Mouse (Mus musculus) urinary bladder, postnatal 4 days (tissue): ENCODE results near the gene Slc15a3.

Experiments
- DNase-seq, 2 experiments: peaks; one replicate each; pipeline ENCODE4 v3.0.0; 2021 to 2022; ENCODE audit warnings: low spot score in 2 of 2

Gene Slc15a3

GRCm38 (mm10) chr19:10839010-10839892, at the start of gene Slc15a3:
TSS of gene Slc15a3 (plus strand) at chr19:10839727.
- DNase-seq, result no peak

- DNase-seq, result no peak
Measured at GRCm38 (mm10) chr19:10790323-10790722, 49.2 kb upstream of the Slc15a3 start.

- DNase-seq, result no peak
Measured at GRCm38 (mm10) chr19:10793044-10793443, 46.5 kb upstream of the Slc15a3 start.

GRCm38 (mm10) chr19:10794916-10795315, 44.6 kb upstream of the Slc15a3 start:
- no peak for DNase-seq

- DNase-seq, result no peak
Measured at GRCm38 (mm10) chr19:10798576-10798975, 41.0 kb upstream of the Slc15a3 start.

GRCm38 (mm10) chr19:10799155-10799554, 40.4 kb upstream of the Slc15a3 start:
- no peak for DNase-seq

- no peak for DNase-seq
Measured at GRCm38 (mm10) chr19:10801070-10801469, 38.5 kb upstream of the Slc15a3 start.

GRCm38 (mm10) chr19:10801906-10802305, 37.6 kb upstream of the Slc15a3 start:
- DNase-seq, result no peak

- DNase-seq, result no peak
Measured at GRCm38 (mm10) chr19:10803751-10804150, 35.8 kb upstream of the Slc15a3 start.

GRCm38 (mm10) chr19:10804850-10805660, 34.5 kb upstream of the Slc15a3 start:
- DNase-seq, result no peak

GRCm38 (mm10) chr19:10805661-10806285, 33.8 kb upstream of the Slc15a3 start:
- DNase-seq, result no peak

GRCm38 (mm10) chr19:10808524-10809233, 30.8 kb upstream of the Slc15a3 start:
- no peak for DNase-seq

GRCm38 (mm10) chr19:10809428-10810175, 29.9 kb upstream of the Slc15a3 start:
- DNase-seq, result no peak

- no peak for DNase-seq
Measured at GRCm38 (mm10) chr19:10810176-10810492, 29.4 kb upstream of the Slc15a3 start.

GRCm38 (mm10) chr19:10811471-10811870, 28.1 kb upstream of the Slc15a3 start:
- no peak for DNase-seq

- no peak for DNase-seq
Measured at GRCm38 (mm10) chr19:10813039-10813438, 26.5 kb upstream of the Slc15a3 start.

GRCm38 (mm10) chr19:10813905-10814304, 25.6 kb upstream of the Slc15a3 start:
- DNase-seq, result no peak

- no peak for DNase-seq
Measured at GRCm38 (mm10) chr19:10815871-10816270, 23.7 kb upstream of the Slc15a3 start.

GRCm38 (mm10) chr19:10816462-10816861, 23.1 kb upstream of the Slc15a3 start:
- no peak for DNase-seq

- peak in 1 of 2 experiments; percentile 16 for DNase-seq
Measured at GRCm38 (mm10) chr19:10818217-10818946, 21.1 kb upstream of the Slc15a3 start.
